Mouse (Mus musculus): ENCODE measurements at regions not wholly inside any gene's neighbourhood (a gene's known extent, or its start where the extent isn't known, plus 50 kb on each side); places are given as distances from the start of the nearest gene placed in this dataset.
"Not testable (repeated sequence)": the region's sequence is repeated elsewhere in the genome, so short reads cannot be mapped to it uniquely, and the experiment has no call there.

DNA sequence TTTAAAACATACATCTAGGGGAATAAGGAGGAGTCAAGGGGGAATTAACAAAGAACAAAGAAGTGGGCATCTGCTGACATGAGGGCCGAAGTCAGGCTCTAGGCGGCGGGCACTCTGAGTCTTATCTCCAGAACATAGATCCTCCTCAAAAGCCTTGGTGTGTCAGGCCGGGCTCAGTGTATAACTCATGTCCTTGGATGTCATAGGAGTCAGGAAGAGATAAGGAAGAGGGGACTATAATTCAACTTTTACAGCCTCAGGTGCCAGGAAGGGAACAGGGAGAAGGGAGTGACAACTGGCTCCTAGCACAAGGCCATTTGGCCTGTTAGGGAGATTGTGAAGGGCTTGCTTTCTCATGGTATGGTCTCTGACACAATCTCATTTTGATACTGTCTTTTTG lies 185.9 kb upstream of the Ube2e2 start:
- not testable (repeated sequence) for DNase-seq (ENCODE audit: low spot score in 2 of 2)

DNA sequence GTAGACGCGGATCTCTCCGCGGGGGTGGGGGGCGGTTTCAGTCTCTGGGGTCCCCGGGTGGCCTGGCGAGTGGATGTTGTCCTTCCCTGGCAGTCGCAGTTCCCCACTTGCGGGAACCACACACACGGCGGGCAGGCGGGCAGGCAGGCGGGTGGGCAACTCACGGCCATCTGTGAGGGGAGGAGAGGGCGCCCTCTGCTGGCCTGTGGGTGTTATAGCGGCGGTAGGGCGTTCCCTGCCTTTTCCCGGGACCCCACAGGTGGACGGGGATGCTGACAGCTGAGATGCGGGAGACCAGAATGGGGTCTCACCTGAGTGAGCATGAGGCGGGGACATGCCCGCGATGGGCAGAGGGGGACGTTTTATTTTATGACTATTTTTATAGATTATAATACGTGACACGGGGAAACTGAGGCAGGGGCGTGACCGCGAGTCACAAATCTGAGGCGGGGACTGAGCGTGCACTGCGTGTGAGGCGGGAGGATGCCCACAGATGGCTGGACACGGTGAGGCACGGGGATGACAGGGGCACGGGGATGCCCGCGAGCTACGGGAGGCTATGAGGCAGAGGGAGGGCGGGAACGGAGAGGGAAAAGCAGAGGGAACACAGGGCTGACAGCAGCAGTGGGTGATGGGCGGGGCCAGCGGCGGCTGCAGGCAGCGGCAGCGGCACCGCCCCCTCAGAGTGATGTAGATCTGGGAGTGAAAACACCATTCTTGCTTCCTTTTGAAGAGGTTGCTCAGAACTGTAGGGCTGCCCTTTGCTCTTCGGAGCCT lies 148.1 kb upstream of the Ube2e2 start:
- DNase-seq (ENCODE audit: low spot score in 2 of 2), result peak; percentile 28 to 40

DNA sequence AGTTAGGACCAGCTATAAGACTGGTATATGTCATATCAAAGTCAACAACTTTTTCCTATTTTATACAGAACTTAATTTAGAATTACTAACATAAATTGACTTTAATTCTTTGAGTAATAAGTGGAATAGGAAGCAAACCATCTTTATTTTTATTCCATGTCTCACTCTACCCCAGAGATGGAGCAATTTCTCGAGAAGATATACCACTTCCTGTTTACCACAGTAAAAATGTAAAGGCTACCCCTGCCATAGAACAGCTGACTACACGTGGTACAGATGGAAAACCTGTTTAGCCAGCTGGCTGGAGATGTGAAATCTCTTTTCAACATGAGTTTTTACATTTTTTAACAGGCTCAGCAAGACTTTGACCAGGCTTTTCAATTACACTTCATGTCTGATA lies 126.0 kb upstream of the Ube2e2 start:
- no peak for DNase-seq (ENCODE audit: low spot score in 2 of 2)

DNA sequence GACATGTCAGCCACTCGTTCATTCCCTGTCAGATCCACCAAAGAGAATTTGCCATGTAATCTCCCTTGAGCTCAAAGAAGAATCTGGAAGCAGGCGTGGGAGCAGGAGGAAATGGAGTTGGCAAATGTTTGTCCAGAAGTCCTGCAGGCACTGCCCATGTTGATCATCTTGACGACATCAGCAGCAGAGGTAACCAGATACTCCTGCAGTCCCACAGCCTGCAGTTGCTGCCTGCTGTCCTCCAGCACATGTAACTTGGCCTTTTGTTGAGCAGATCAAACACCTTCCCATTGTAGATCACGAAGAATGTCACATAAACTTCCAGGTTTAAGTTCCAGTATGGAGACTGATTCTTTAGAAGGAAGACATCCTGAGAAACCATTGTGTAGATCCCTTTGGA lies 121.3 kb upstream of the Ube2e2 start:
- no peak for DNase-seq (ENCODE audit: low spot score in 2 of 2)

DNA sequence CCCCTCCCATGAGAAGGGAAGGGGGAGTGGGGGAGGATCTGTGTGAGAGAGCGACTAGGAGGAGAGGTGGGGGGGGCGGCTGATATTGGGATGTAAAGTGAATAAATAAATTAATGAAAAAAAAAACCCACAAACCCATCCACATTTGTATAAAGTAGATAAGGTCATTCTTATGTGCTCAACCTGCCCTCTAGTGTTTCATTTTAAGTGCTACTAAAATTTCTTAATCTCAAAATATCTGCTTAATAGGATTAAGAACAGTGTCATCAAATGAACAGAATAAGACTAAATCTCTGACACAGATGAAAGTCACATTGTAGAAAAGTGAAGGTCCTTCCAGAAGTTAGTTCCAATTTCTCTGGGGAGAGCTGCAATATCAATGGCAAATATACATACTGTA lies 119.5 kb upstream of the Ube2e2 start:
- not testable (repeated sequence) for DNase-seq (ENCODE audit: low spot score in 2 of 2)

DNA sequence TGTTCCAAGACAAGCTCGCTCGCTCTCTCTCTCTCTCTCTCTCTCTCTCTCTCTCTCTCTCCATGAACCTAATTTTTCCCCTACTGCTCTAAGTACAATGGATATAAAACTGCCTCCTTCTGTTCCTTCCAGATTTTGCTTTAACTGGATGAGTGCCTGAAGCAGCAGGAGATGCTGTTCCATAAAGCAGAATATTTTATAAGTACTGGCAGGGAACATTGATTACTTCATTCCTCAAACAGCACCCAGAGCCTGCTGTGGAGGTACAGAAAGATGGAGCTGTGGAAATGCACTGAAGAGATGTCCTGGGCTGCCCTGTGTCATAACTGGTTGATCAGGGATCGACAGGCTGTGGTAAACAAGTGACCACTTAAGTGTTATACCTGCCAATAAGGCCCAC lies 89.8 kb upstream of the Ube2e2 start:
- no peak for DNase-seq (ENCODE audit: low spot score in 2 of 2)

DNA sequence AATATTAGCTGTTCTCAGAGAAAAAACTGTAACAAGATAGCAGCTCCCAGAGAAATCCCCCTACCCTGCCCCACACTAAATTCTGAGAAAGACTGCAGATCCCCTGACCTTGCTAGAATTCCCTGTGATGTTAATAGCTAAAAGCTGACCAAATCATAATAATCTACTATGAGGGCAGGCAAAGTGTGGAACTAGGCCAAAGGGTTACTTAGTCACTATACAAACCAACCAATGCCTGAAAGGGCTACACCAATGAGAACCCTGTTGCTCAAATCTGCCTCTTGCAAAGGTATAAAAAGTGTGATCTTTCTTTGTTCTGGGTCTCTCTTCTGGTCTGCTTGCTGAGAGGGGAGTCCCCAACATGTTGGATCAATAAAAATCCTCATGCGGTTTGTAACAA lies 69.8 kb upstream of the Ube2e2 start:
- no peak for DNase-seq (ENCODE audit: low spot score in 2 of 2)

DNA sequence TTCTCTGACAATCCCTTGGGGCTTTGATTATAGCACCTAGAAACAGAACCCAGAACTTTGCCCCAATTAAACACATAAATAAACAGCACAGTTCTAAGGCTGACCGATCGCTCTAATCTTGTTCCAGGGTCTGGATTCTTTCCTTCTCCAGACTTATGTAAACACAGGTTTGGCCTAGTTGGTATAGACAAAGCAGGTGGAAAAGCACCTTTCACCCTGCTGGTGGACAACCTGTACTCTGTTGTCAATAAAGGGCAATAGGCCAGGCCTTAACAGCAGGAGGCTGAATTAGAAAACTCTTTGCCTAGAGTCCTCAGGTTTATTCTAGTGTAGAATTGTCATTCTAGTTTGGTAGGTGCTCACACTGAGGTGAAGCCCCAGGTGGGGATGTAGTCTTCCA lies 69.2 kb upstream of the Ube2e2 start:
- DNase-seq (ENCODE audit: low spot score in 2 of 2), result no peak

Data from right cerebral cortex, postnatal 36 days (tissue).